Mouse (Mus musculus) MEL (cell line): Measurements from ENCODE around the gene Kif24. TPM values are rescaled to one million over a fixed set of nuclear protein-coding genes. Genes with fewer than 3 reads are reported as not detected.
A peak's percentile ranks its signal among the peaks of the same experiment; 100 is the strongest.

Experiments
- DNase-seq: peaks from one replicate; pipeline ENCODE4 v3.0.0; 2011; ENCODE audit warnings: low read depth, low spot score
- H3K27ac ChIP-seq: 2 replicates; pipeline ENCODE4 v1.5.1; 2012; ENCODE audit warnings: low read depth, mild to moderate bottlenecking, control low read depth, low read length, moderate library complexity; ENCODE audit not compliant: control insufficient read depth
- H3K27me3 ChIP-seq, 2 experiments: fragments of 150-350 bp in 1 of 2; sonication (generic) in 1 of 2; 2 replicates each; pipeline ENCODE4 v1.6.1; 2012; ENCODE audit warnings: low read length in 2 of 2, mild to moderate bottlenecking in 2 of 2, improper control_type of control experiment in 1 of 2, moderate library complexity in 1 of 2; ENCODE audit not compliant: insufficient read depth in 2 of 2, control insufficient read depth in 1 of 2
- H3K36me3 ChIP-seq, 2 experiments: 2 replicates each; pipeline ENCODE4 v1.6.1; 2012 to 2014; ENCODE audit warnings: low read length in 2 of 2, improper control_type of control experiment in 1 of 2, inconsistent platforms in 1 of 2, mild to moderate bottlenecking in 1 of 2; ENCODE audit not compliant: insufficient read depth in 2 of 2, control insufficient read depth in 1 of 2
- H3K4me1 ChIP-seq, 2 experiments: fragments of 150-350 bp in 1 of 2; sonication (generic) in 1 of 2; 2 replicates each; pipeline ENCODE4 v1.6.1; 2012; ENCODE audit warnings: low read length in 2 of 2, improper control_type of control experiment in 1 of 2, mild to moderate bottlenecking in 1 of 2; ENCODE audit not compliant: insufficient read depth in 2 of 2, control insufficient read depth in 1 of 2
- H3K4me3 ChIP-seq, 2 experiments: fragments of 150-350 bp in 1 of 2; sonication (generic) in 1 of 2; 2 replicates each; pipeline ENCODE4 v1.5.1; 2012; ENCODE audit warnings: low read depth in 2 of 2, low read length in 2 of 2, mild to moderate bottlenecking in 2 of 2, moderate library complexity in 2 of 2, control low read depth in 1 of 2, improper control_type of control experiment in 1 of 2; ENCODE audit not compliant: control insufficient read depth in 1 of 2, insufficient read depth in 1 of 2
- H3K79me2 ChIP-seq: 2 replicates; pipeline ENCODE4 v1.6.1; 2012; ENCODE audit warnings: mild to moderate bottlenecking, low read length, moderate library complexity; ENCODE audit not compliant: control insufficient read depth, poor library complexity, insufficient read depth
- H3K9ac ChIP-seq: 2 replicates; pipeline ENCODE4 v1.6.1; 2012; ENCODE audit warnings: low read depth, mild to moderate bottlenecking, control low read depth, low read length, moderate library complexity; ENCODE audit not compliant: control insufficient read depth, poor library complexity, severe bottlenecking
- H3K9me3 ChIP-seq: fragments of 150-350 bp; sonication (generic); replicated peaks from 2 replicates; pipeline ENCODE4 v1.6.1; 2012; ENCODE audit warnings: mild to moderate bottlenecking, low read length, improper control_type of control experiment, moderate library complexity; ENCODE audit not compliant: insufficient read depth
- CHD1 ChIP-seq: IDR thresholded peaks from 2 replicates; pipeline ENCODE4 v1.6.1; 2012; ENCODE audit warnings: low read depth, mild to moderate bottlenecking, inconsistent platforms, low read length, improper control_type of control experiment
- ELF1 ChIP-seq: IDR thresholded peaks from 2 replicates; pipeline ENCODE4 v1.6.1; 2014; ENCODE audit warnings: low read depth, mild to moderate bottlenecking, inconsistent platforms, low read length, improper control_type of control experiment, moderate library complexity
- EP300 ChIP-seq, 2 experiments: IDR thresholded peaks; 2 replicates each; pipeline ENCODE4 v1.6.1; 2011; ENCODE audit warnings: improper control_type of control experiment in 2 of 2, low read length in 2 of 2, low read depth in 1 of 2, mild to moderate bottlenecking in 1 of 2
- ETS1 ChIP-seq: IDR thresholded peaks from 2 replicates; pipeline ENCODE4 v1.6.1; 2012; ENCODE audit warnings: low read depth, mild to moderate bottlenecking, inconsistent platforms, low read length, improper control_type of control experiment, moderate library complexity
- GABPA ChIP-seq: IDR thresholded peaks from 2 replicates; pipeline ENCODE4 v1.6.1; 2012; ENCODE audit warnings: low read depth, mild to moderate bottlenecking, inconsistent platforms, low read length, improper control_type of control experiment, moderate library complexity
- GATA1 ChIP-seq: IDR thresholded peaks from 2 replicates; pipeline ENCODE4 v1.6.1; 2011; ENCODE audit warnings: low read depth, low read length, improper control_type of control experiment
- HCFC1 ChIP-seq: IDR thresholded peaks from 2 replicates; pipeline ENCODE4 v1.6.1; 2012; ENCODE audit warnings: low read depth, mild to moderate bottlenecking, inconsistent platforms, low read length, improper control_type of control experiment, moderate library complexity
- JUND ChIP-seq: IDR thresholded peaks from 2 replicates; pipeline ENCODE4 v1.6.1; 2011; ENCODE audit warnings: low read depth, mild to moderate bottlenecking, improper control_type of control experiment, low read length
- MAFK ChIP-seq: IDR thresholded peaks from 2 replicates; pipeline ENCODE4 v1.6.1; 2011; ENCODE audit warnings: low read depth, mild to moderate bottlenecking, low read length, improper control_type of control experiment, borderline replicate concordance
- MAX ChIP-seq: IDR thresholded peaks from 2 replicates; pipeline ENCODE4 v1.6.1; 2011; ENCODE audit warnings: low read length, improper control_type of control experiment
- MAZ ChIP-seq: IDR thresholded peaks from 2 replicates; pipeline ENCODE4 v1.6.1; 2012; ENCODE audit warnings: low read depth, mild to moderate bottlenecking, inconsistent platforms, low read length, improper control_type of control experiment
- MXI1 ChIP-seq: IDR thresholded peaks from 2 replicates; pipeline ENCODE4 v1.6.1; 2011; ENCODE audit warnings: mild to moderate bottlenecking, low read depth, low read length, improper control_type of control experiment
- MYB ChIP-seq: IDR thresholded peaks from 2 replicates; pipeline ENCODE4 v1.6.1; 2011; ENCODE audit warnings: mild to moderate bottlenecking, low read depth, low read length, improper control_type of control experiment
- NELFE ChIP-seq: IDR thresholded peaks from 2 replicates; pipeline ENCODE4 v1.6.1; 2011; ENCODE audit warnings: low read depth, low read length, improper control_type of control experiment
- POLR2AphosphoS2 ChIP-seq: IDR thresholded peaks from 2 replicates; pipeline ENCODE4 v1.6.1; 2011; ENCODE audit warnings: low read length, improper control_type of control experiment
- POLR2AphosphoS5 ChIP-seq: IDR thresholded peaks from 2 replicates; pipeline ENCODE4 v1.6.1; 2012; ENCODE audit warnings: low read depth, borderline replicate concordance, mild to moderate bottlenecking, inconsistent platforms, low read length, moderate library complexity, mixed read lengths
- RCOR1 ChIP-seq: IDR thresholded peaks from 2 replicates; pipeline ENCODE4 v1.6.1; 2012; ENCODE audit warnings: low read depth, mild to moderate bottlenecking, inconsistent platforms, low read length, improper control_type of control experiment
- SIN3A ChIP-seq: IDR thresholded peaks from 2 replicates; pipeline ENCODE4 v1.6.1; 2012; ENCODE audit warnings: low read length, improper control_type of control experiment, inconsistent platforms
- UBTF ChIP-seq: IDR thresholded peaks from 2 replicates; pipeline ENCODE4 v1.6.1; 2012; ENCODE audit warnings: low read depth, mild to moderate bottlenecking, inconsistent platforms, low read length, improper control_type of control experiment, moderate library complexity, borderline replicate concordance; ENCODE audit not compliant: insufficient read depth
- ZKSCAN1 ChIP-seq: IDR thresholded peaks from 2 replicates; pipeline ENCODE4 v1.6.1; 2012; ENCODE audit warnings: low read depth, mild to moderate bottlenecking, inconsistent platforms, low read length, improper control_type of control experiment, moderate library complexity
- polyA plus RNA-seq, 2 experiments: library from polyadenylated mRNA; stranded (reverse) in 1 of 2; unstranded in 1 of 2; fragments of >175 nt in 1 of 2; fragments of >200 nt in 1 of 2; gene quantifications; 2 replicates each; pipeline versions ENCODE4 v1.2.1 to v1.2.4; 2012; ENCODE audit warnings: low replicate concordance in 2 of 2, low read depth in 1 of 2; ENCODE audit not compliant: insufficient read length in 2 of 2, insufficient read depth in 1 of 2, missing spikeins in 1 of 2
- total RNA-seq: library from RNA; depleted of rRNA; stranded (reverse); fragments of 300-350 nt; gene quantifications from 2 replicates; pipeline ENCODE4 v1.2.3, GENCODE M21; 2012

Kif24 gene
- total and polyA plus RNA-seq, 3 experiments: 11.6 to 13.2 TPM; not detected in 1

DNA sequence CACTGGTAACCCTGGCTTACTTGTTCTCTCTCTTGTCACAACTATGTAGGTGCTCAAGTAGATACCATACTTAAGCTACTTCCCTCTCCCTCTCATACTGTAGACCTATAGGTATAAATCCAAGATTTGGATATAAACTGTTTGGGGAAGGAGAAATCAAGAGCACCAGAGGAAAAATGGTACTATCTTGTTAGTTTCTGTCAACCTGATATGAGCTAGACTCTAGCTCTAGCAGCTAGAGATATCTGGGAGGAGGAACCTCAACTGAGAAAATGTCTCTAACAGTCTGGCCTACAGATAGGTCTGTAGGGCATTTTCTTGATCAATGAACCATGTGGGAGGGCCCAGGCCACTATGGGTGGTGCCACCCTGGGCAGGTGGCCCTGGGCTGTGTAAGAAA is 63.5 kb downstream of the Kif24 start:
- H3K79me2 ChIP-seq: no peaks in the 10 kb centered on the region
- DNase-seq: peak; percentile 38
- TF ChIP-seq UBTF (no peak), RCOR1 (peak; percentile 15; the same call in 1 of the 2 replicates), EP300 (IDR thresholded peaks at IDR 0.05; ENCODE audit: low read depth in 1 of 2, low read length in 2 of 2) (peak in 1 of 2 experiments; percentile 50; a peak in 2 of 4 replicates), GATA1 (peak; percentile 51; the same call in 1 of the 2 replicates)
- no peak overlapping the region for H3K9ac ChIP-seq
- H3K27ac ChIP-seq: peak overlapping the region; percentile 62
- no peaks in the 10 kb centered on the region for H3K9me3 ChIP-seq
- H3K4me1 ChIP-seq: peaks cover 14 to 20% of the 10 kb centered on the region in 2 experiments
- peaks cover 2 to 20% of the 10 kb centered on the region in 2 experiments for H3K36me3 ChIP-seq
- H3K4me3 ChIP-seq: no peak overlapping the region
- no peaks in the 10 kb centered on the region for H3K27me3 ChIP-seq

DNA sequence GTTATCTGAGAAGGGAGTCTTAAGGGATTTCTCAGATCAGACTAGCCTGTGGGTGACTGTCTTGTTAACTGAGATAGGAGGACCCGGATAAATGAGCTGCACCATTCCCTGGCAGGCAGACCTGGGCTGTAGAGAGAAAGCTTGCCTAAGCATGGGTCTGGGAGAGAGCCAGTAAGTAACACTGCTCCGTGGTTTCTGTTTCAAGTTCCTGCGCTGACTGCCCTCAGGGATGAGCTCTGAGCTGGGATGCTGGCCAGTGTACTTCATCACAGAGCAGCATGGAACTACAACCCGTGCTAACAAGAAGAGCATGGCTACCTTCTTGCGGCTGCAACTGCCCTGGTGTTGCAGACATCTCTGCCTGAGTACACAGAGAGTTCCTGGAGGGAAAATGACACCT is 64.8 kb downstream of the Kif24 start:
- no peak for DNase-seq
- H3K79me2 ChIP-seq: no peaks in the 10 kb centered on the region
- peaks cover 5 to 20% of the 10 kb centered on the region in 2 experiments for H3K36me3 ChIP-seq
- peaks cover 14 to 20% of the 10 kb centered on the region in 2 experiments for H3K4me1 ChIP-seq
- no peak overlapping the region for H3K9ac ChIP-seq
- H3K27ac ChIP-seq: no peak overlapping the region
- no peaks in the 10 kb centered on the region for H3K9me3 ChIP-seq
- no peak for TF ChIP-seq CHD1
- no peak for TF ChIP-seq RCOR1
- no peak for TF ChIP-seq ZKSCAN1
- TF ChIP-seq MYB: no peak
- no peak for TF ChIP-seq MAX
- no peak overlapping the region for H3K4me3 ChIP-seq
- no peaks in the 10 kb centered on the region for H3K27me3 ChIP-seq

DNA sequence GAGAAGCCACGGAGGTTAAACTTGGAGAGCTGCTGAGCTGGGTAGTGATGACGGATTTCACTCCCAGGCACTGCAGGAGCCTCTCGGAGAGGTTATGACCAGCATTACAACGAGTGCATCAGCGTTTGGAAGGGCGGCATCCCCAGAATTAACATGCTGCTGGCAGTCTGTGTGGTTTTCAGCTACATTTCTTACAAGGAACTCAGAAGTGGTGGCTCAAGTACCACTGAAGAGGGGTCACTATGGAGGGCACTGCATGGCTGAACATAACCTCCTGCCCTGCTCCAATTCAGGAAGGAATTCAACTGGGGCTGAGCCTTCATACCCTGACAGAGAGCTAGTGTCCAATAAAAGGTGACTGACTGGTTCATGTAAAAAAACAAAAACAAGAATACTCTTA is 66.3 kb downstream of the Kif24 start:
- no peak for TF ChIP-seq ETS1
- no peak for TF ChIP-seq HCFC1
- no peak for TF ChIP-seq GABPA
- TF ChIP-seq GATA1: no peak
- no peak for TF ChIP-seq MAZ
- no peak for TF ChIP-seq POLR2AphosphoS2
- no peak for TF ChIP-seq MAX
- TF ChIP-seq MYB: no peak
- TF ChIP-seq ELF1: no peak
- no peak for TF ChIP-seq POLR2AphosphoS5
- TF ChIP-seq MXI1: no peak
- TF ChIP-seq NELFE: no peak
- no peak for TF ChIP-seq SIN3A
- TF ChIP-seq MAFK: no peak
- TF ChIP-seq EP300 (IDR thresholded peaks at IDR 0.05; ENCODE audit: low read depth in 1 of 2, low read length in 2 of 2): no peak
- no peak for TF ChIP-seq JUND
- Histone ChIP-seq H3K27me3 (no peaks in the 10 kb centered on the region), H3K79me2 (no peaks in the 10 kb centered on the region), H3K9ac (no peak overlapping the region), H3K4me3 (no peak overlapping the region), H3K9me3 (no peaks in the 10 kb centered on the region), H3K27ac (no peak overlapping the region), H3K4me1 (peaks cover 14 to 20% of the 10 kb centered on the region in 2 experiments), H3K36me3 (peaks cover 5 to 20% of the 10 kb centered on the region in 2 experiments)
- DNase-seq: no peak
